Mouse (Mus musculus): Measurements from ENCODE around the gene Maml3. TPM values are rescaled to one million over a fixed set of nuclear protein-coding genes. Genes with fewer than 3 reads are reported as not detected.

Maml3 gene
- polyA plus RNA-seq (2015; fragmentation: Nextera tagmentation; extraction: Ambion mirVana) = 4.8 and 5.6 TPM in 2 replicates

DNA sequence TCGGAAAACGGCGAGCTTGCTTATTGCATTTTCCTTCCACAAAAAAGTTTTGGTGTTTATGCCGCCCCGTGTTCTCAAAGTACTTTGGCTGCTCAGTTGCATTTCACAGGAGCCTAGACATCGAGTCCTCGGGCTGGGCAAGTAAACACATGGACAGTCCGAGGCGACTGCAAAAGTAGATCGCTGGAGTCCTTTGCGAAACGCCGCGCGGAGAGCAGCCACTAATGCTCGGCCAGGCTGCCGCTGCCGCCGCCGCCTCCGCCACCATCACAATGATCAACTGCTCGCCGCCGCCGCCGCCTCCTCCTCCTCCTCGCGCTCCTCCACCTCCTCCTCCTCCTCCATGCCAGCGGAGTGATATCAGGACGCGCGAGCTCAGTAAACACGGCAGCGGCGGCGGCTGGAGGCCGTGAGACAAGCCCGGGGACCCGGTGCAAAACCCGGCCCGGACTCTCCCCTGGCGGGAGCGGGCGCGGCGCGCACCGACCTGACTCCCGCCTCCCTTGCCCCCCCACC, at the start of gene Maml3:
TSS of gene Maml3 (minus strand) at position 441 of the 516 bp plus-strand sequence.

DNA sequence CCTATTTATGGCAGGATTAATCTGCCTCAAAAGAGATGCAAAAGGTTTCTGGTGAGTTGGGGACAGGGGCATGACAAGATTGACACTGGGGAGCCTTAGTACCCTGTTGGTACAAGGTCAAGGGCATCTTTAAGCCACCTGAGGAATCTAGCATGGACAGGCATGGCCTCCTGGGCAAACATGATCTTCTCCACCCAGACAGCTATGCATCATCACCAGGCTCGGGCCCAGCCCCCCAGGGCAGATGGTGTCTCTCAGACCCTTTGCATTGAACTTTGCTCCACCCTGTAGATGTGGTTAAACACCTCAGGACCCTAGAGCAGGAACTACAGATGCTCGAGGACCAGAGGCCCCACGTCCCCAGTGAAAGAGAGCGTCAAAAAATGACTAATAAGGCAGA, 444.8 kb downstream of the Maml3 start, which contains the start of gene Mgst2:
TSS of gene Mgst2 (plus strand) at position 301 of the 400 bp plus-strand sequence.

Other genes starting within 250 kb of the Maml3 start
- 3.1 and 3.6 TPM in 2 replicates for gene Foxo1, start 163.3 kb upstream of the Maml3 start, polyA plus RNA-seq (2015; fragmentation: Nextera tagmentation; extraction: Ambion mirVana)

All from neural tube, postnatal 0 days (tissue).